Mouse (Mus musculus) brain, embryonic 14.5 days (tissue): ENCODE measurements around the gene Rgl1.

Experiments used
- CTCF ChIP-seq: fragments of 200-500 bp; IDR thresholded peaks from 2 replicates; pipeline ENCODE4 v1.5.1; 2012; ENCODE audit warnings: inconsistent platforms, mild to moderate bottlenecking, moderate library complexity, borderline replicate concordance; ENCODE audit not compliant: insufficient read depth, insufficient read length; ENCODE audit errors: extremely low read depth
- POLR2A ChIP-seq: fragments of 200-500 bp; IDR thresholded peaks from 2 replicates; pipeline ENCODE4 v1.6.1; 2012; ENCODE audit warnings: mild to moderate bottlenecking, inconsistent platforms, borderline replicate concordance; ENCODE audit not compliant: poor library complexity, insufficient read depth, insufficient read length, severe bottlenecking; ENCODE audit errors: extremely low read depth

- TF ChIP-seq POLR2A (no peak), CTCF (no peak)
Measured at GRCm38 (mm10) chr1:152761791-152762190, 4.4 kb downstream of the Rgl1 start.
